Mouse (Mus musculus): Measurements from ENCODE around the gene Tlk1. TPM values are rescaled to one million over a fixed set of nuclear protein-coding genes. Genes with fewer than 3 reads are reported as not detected.

Gene Tlk1
- total RNA-seq, 1 experiment from 2014 or later, result 60.4 TPM

DNA sequence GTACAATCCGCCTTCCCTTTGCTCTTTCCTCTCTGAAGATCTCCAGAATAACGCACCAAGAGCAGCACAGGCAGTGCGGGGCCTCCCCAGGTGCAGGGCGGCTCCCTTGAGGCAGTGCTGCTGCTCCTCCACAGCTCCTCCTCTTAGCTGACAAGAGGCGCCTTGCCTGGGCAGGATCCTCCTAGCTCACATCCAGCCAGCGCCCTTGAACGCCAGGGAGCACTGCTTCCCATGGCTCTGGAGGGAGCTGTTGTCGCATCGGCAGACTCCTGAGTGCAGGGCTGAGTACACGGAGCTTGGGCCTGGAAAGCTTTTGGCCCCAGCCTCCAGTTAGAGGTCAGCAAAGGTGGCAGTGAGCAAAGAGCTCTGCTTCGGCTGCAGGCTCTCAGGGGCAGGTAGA lies 135.3 kb downstream of the Tlk1 start:
- no peak for DNase-seq

DNA sequence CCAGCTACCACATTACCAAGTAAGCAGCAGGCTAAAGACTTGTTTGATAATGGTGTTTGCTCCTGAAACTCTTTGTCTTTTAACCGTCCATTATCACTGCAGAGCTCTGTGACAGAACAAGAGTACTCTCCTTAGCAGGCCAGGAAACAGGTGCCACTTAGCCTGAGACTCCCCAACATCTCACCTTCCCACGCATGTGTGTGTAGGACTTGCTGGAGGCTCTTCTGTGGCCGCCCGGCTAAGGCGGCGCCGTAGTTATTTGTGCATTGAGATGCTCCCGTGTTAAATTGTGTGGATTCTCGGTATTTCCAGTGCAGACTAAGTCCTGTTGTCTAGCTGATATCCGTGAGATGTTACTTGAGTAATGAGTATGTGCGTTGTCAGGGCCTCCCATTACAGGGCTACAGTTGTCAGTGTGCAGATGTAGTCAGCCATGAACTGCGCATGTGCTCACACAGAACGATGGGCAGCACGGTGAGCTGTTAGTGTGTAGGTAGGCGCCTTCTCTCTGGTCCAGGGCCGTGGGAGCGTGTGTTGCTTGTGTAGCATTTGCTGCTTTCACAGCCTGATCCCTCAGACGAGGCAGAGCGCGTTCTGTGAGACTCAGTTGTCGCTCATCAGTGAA lies 137.0 kb downstream of the Tlk1 start:
- DNase-seq, result no peak

DNA sequence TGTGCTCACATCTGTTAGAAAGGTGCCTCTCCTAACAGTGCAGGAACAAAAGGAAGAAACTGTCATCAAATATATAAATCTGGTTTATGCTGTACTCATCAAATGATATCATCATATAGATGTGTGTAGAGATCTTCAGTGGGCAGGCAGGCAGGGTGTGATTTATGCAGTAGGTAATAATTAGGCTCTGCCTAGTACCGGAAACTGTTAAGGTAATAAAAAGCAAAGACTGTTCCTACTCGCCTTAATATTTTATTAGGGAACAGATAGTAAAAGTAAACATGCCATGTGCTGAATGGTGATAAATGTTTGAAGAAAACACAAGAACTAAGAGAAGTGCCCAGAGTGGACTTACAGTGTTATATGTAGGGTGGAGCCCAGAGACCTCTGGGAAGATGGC lies 143.2 kb downstream of the Tlk1 start:
- DNase-seq, result no peak

DNA sequence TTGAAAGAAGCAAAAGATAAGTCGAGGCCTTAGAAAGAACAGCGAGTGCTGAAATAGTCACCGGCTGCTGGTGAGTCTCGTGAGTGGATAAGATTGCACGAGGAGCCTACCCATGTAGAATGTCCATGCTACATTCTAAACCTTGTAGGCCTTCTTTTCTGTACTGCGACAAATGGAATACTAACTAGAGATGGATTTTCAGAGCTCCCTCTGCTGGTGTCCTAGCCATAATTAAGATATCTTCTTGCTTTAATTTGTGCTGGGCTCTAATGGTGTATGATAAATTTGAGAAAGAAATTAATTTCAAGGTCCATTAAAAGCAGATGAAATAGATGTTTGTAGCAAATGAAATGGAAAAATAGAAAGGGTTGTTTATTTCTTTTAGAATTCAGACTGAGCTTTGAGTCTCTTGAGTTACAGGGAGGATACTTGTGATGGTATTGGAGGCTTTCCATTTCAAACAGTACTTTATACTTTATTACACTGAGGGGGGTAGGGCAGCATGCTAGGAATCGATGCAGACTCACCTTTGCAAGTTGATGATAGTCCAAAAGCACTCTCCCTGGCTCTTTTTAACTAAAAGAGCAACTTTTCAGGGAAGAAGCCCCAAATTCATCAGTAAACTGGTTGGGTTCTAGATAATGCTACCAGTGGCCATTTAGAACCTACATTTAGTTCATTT lies 151.9 kb downstream of the Tlk1 start:
- DNase-seq, result no peak

DNA sequence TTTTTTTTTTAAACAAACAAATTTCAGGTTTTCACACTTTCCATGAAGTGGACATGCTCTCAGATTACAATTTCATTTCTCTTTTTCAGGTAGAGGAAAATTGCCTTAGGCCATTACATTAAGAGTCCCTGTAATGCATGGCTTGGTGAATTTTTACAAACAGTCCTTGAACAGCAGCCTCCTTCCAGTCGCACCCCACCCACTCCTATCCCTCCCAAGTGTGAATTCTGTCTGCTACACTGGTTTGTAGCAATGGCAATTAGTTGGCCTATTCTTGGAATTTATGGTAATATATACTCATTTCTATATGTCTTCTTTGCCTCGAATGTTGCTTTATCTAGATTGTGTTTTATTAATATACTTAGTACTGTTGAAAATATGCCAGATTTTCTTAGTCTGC lies 153.1 kb downstream of the Tlk1 start:
- DNase-seq, result no peak

DNA sequence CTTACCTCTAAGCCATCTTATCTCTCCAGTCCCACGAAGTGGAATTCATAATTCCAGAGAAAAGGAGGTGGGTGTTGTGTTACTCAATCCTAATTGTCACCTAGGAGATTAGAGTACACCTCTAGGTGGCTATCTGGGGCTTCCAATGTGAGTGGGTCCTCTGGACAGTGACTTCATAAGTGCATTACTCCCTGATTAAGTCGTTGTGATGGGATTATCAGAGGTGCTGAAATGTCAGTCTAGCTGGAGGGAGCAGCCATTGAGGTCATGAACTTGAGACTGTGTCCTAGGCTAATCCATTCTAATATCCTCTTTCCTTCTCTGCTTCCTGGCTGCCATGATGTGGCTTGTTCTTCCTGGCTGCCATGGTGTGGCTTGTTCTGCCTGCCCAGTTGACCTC lies 155.6 kb downstream of the Tlk1 start:
- no peak for DNase-seq

DNA sequence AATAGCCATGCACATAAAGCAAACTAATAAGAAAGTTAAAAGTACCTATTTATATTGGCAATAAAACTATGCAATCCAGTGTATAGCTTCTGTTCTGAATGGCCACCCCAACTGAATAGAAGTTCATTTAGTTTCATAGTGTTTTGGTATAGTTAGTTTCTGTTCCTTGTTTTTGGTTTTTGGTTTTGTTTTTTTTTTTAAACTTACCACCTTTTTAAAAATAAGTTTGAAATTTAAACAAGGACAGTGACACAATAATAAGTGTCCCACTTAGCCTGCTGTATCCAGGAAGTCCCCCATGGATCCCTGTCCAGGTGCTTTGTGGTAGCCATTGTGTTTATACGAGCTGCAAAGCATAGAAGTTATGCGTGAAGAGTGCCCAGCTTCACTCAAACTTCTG lies 156.3 kb downstream of the Tlk1 start:
- no peak for DNase-seq

DNA sequence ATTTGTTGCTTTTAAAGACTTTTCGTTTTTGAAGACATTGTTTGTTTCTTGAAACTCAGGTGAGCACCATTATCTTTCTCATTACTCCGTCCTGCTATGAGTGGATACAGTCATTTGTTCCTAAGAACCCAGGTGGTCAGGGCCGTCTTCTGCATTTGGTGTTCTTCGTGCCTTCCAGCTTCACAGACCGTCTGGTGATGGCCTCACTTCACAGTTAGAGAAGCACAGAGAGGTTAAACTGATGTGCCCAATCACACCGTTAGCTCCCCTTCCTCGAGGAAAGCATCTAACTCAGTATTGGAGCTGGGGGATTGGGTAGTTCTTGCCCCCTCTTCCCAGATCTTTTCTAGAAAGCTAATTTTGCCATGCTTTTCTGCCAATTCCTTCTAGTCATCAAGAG lies 158.5 kb downstream of the Tlk1 start:
- no peak for DNase-seq

DNA sequence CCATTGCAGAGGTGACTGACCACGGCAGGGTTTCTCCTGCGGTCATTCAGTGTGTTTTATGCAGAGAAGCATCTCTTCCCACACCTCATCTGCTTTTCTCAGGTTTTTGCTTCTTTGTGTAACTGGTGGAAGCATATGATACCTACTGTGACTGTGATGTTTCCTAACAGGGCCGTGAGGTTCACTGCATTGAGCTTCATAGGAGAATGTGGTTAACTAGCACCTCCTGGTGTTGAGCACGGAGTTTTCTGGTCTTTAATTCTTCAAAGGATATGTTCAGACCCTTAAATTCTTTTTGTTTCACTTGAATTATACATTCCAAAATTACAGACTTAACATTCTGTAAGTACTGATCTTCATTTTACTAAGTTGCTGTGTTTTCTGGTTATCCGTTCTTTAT lies 161.8 kb downstream of the Tlk1 start:
- no peak for DNase-seq

Other genes starting within 250 kb of the Tlk1 start
- 97.4 and 103 TPM in 2 replicates for gene Gorasp2, start 164.2 kb downstream of the Tlk1 start, total RNA-seq (2021)
- gene Gm26558, start 163.6 kb downstream of the Tlk1 start, total RNA-seq (2021), result not detected in 2 replicates
- gene Dcaf17, start 229.6 kb upstream of the Tlk1 start, total RNA-seq (2021), result 15.6 and 15.7 TPM in 2 replicates
- gene Mettl8, start 229.9 kb upstream of the Tlk1 start, total RNA-seq (2021), result 11.6 and 13.0 TPM in 2 replicates